Mouse (Mus musculus) hindbrain, embryonic 10.5 days (tissue): ENCODE data around the gene Agbl1. TPM values are rescaled to one million over a fixed set of nuclear protein-coding genes. Genes with fewer than 3 reads are reported as not detected.
"Not testable (repeated sequence)": the region's sequence is repeated elsewhere in the genome, so short reads cannot be mapped to it uniquely, and the experiment has no call there.

Experiments
- DNase-seq: peaks from one replicate; pipeline ENCODE4 v3.0.0-alpha.2; 2017; ENCODE audit warnings: low spot score
- H3K27ac ChIP-seq: fragments of 300-500 bp; sonication (generic); 2 replicates; pipeline ENCODE4 v1.5.1; 2016; ENCODE audit warnings: mild to moderate bottlenecking, moderate library complexity
- H3K27me3 ChIP-seq: fragments of 300-500 bp; sonication (generic); 2 replicates; pipeline ENCODE4 v1.6.1; 2016; ENCODE audit warnings: mild to moderate bottlenecking; ENCODE audit not compliant: poor library complexity, insufficient read depth, severe bottlenecking
- H3K36me3 ChIP-seq: fragments of 300-500 bp; sonication (generic); 2 replicates; pipeline ENCODE4 v1.6.1; 2016; ENCODE audit warnings: mild to moderate bottlenecking, moderate library complexity
- H3K4me1 ChIP-seq: fragments of 300-500 bp; sonication (generic); replicated peaks from 2 replicates; pipeline ENCODE4 v1.6.1; 2016; ENCODE audit warnings: mild to moderate bottlenecking
- H3K4me3 ChIP-seq: fragments of 300-500 bp; sonication (generic); 2 replicates; pipeline ENCODE4 v1.5.1; 2016; ENCODE audit warnings: mild to moderate bottlenecking, moderate library complexity
- H3K9me3 ChIP-seq: fragments of 300-500 bp; sonication (generic); 2 replicates; pipeline ENCODE4 v1.6.1; 2016; ENCODE audit warnings: mild to moderate bottlenecking, moderate library complexity
- WGBS: fragments of 180-500 bp; shearing (Covaris S2); methylation state at CpG from one replicate; pipeline ENCODE4 v1.1.7; 2016; 5-methylcytosine and 5-hydroxymethylcytosine counted together
- polyA plus RNA-seq: library from polyadenylated mRNA; unstranded; fragments of >200 nt; fragmentation: Nextera tagmentation; extraction: Ambion mirVana; gene quantifications from 2 replicates; pipeline ENCODE4 v1.2.1, GENCODE M21; 2016

Gene Agbl1
- polyA plus RNA-seq = 0.09 and 0.20 TPM in 2 replicates

- Histone ChIP-seq H3K27ac (peak within 1 kb of the TSS; percentile 23; the same call in 1 of the 2 replicates), H3K9me3 (no peaks in the 10 kb centered on the region), H3K4me3 (no peak within 1 kb of the TSS), H3K36me3 (no peaks in the 10 kb centered on the region), H3K4me1 (no peaks in the 10 kb centered on the region), H3K27me3 (no peaks in the 10 kb centered on the region)
- WGBS = 56% methylated on average over 7 of the region's 7 CpGs
- DNase-seq = no peak
Observed at GRCm38 (mm10) chr7:76229311-76229937, at the start of gene Agbl1. Gene Agbl1 (plus strand): TSS chr7:76229887.

GRCm38 (mm10) chr7:76185005-76185658, 44.6 kb upstream of the Agbl1 start:
- H3K27me3 ChIP-seq = no peaks in the 10 kb centered on the region
- WGBS = 45% methylated on average over 7 of the region's 7 CpGs
- DNase-seq = peak; percentile 18
- no peaks in the 10 kb centered on the region for H3K36me3 ChIP-seq
- H3K4me3 ChIP-seq = peak overlapping the region; percentile 34
- no peaks in the 10 kb centered on the region for H3K9me3 ChIP-seq
- H3K4me1 ChIP-seq = peaks cover 18% of the 10 kb centered on the region
- H3K27ac ChIP-seq = peak overlapping the region; percentile 77

GRCm38 (mm10) chr7:76185681-76186121, 44.0 kb upstream of the Agbl1 start:
- Histone ChIP-seq H3K4me3 (peak overlapping the region; percentile 34), H3K4me1 (peaks cover 18% of the 10 kb centered on the region), H3K9me3 (no peaks in the 10 kb centered on the region), H3K27me3 (no peaks in the 10 kb centered on the region), H3K27ac (peak overlapping the region; percentile 77), H3K36me3 (no peaks in the 10 kb centered on the region)
- no peak for DNase-seq
- WGBS = 35% methylated on average over 6 of the region's 6 CpGs

GRCm38 (mm10) chr7:76218546-76218945, 11.1 kb upstream of the Agbl1 start:
- Histone ChIP-seq H3K9me3 (no peaks in the 10 kb centered on the region), H3K4me1 (no peaks in the 10 kb centered on the region), H3K27ac (no peak overlapping the region), H3K36me3 (no peaks in the 10 kb centered on the region), H3K4me3 (no peak overlapping the region), H3K27me3 (no peaks in the 10 kb centered on the region)
- DNase-seq = no peak
- 68% methylated on average over 4 of the region's 4 CpGs for WGBS

GRCm38 (mm10) chr7:76219797-76220469, 9.8 kb upstream of the Agbl1 start:
- no peaks in the 10 kb centered on the region for H3K36me3 ChIP-seq
- WGBS = 88% methylated on average over 7 of the region's 7 CpGs
- no peak overlapping the region for H3K4me3 ChIP-seq
- no peaks in the 10 kb centered on the region for H3K9me3 ChIP-seq
- H3K27ac ChIP-seq = no peak overlapping the region
- DNase-seq = no peak
- H3K4me1 ChIP-seq = no peaks in the 10 kb centered on the region
- H3K27me3 ChIP-seq = no peaks in the 10 kb centered on the region

- Histone ChIP-seq H3K4me1 (no peaks in the 10 kb centered on the region), H3K4me3 (no peak overlapping the region), H3K27ac (no peak overlapping the region), H3K36me3 (no peaks in the 10 kb centered on the region), H3K9me3 (no peaks in the 10 kb centered on the region), H3K27me3 (no peaks in the 10 kb centered on the region)
- 89% methylated on average over 2 of the region's 2 CpGs for WGBS
- DNase-seq = no peak
Observed at GRCm38 (mm10) chr7:76222691-76223090, 7.0 kb upstream of the Agbl1 start.

GRCm38 (mm10) chr7:76228881-76229280, 806 bp upstream of the Agbl1 start:
- no peaks in the 10 kb centered on the region for H3K4me1 ChIP-seq
- 58% methylated on average over 2 of the region's 2 CpGs for WGBS
- no peak for DNase-seq
- H3K27me3 ChIP-seq = no peaks in the 10 kb centered on the region
- H3K36me3 ChIP-seq = no peaks in the 10 kb centered on the region
- H3K27ac ChIP-seq = no peak overlapping the region
- no peaks in the 10 kb centered on the region for H3K9me3 ChIP-seq
- no peak overlapping the region for H3K4me3 ChIP-seq

- no peaks in the 10 kb centered on the region for H3K4me1 ChIP-seq
- DNase-seq = no peak
- no peak overlapping the region for H3K27ac ChIP-seq
- no peaks in the 10 kb centered on the region for H3K36me3 ChIP-seq
- H3K9me3 ChIP-seq = no peaks in the 10 kb centered on the region
- H3K27me3 ChIP-seq = no peaks in the 10 kb centered on the region
- 89% methylated on average over 2 of the region's 2 CpGs for WGBS
- no peak overlapping the region for H3K4me3 ChIP-seq
Observed at GRCm38 (mm10) chr7:76234321-76234720, 4.6 kb downstream of the Agbl1 start.

- no peak for DNase-seq
- Histone ChIP-seq H3K36me3 (no peaks in the 10 kb centered on the region), H3K4me1 (no peaks in the 10 kb centered on the region), H3K4me3 (no peak overlapping the region), H3K27ac (no peak overlapping the region), H3K27me3 (no peaks in the 10 kb centered on the region), H3K9me3 (no peaks in the 10 kb centered on the region)
- WGBS = 92% methylated on average over 4 of the region's 4 CpGs
Observed at GRCm38 (mm10) chr7:76237497-76237896, 7.8 kb downstream of the Agbl1 start.

- not testable (repeated sequence) for H3K4me3 ChIP-seq, H3K27me3 ChIP-seq, H3K27ac ChIP-seq, DNase-seq, H3K36me3 ChIP-seq, H3K9me3 ChIP-seq, H3K4me1 ChIP-seq
- 94% methylated on average over 18 of the region's 18 CpGs for WGBS
Observed at GRCm38 (mm10) chr7:76244839-76245238, 15.2 kb downstream of the Agbl1 start.

GRCm38 (mm10) chr7:76275061-76275460, 45.4 kb downstream of the Agbl1 start:
- Histone ChIP-seq H3K27me3 (no peaks in the 10 kb centered on the region), H3K36me3 (no peaks in the 10 kb centered on the region), H3K4me1 (no peaks in the 10 kb centered on the region), H3K4me3 (no peak overlapping the region), H3K27ac (no peak overlapping the region), H3K9me3 (no peaks in the 10 kb centered on the region)
- no peak for DNase-seq

- 59% methylated on average over 2 of the region's 2 CpGs for WGBS
- DNase-seq = no peak
- Histone ChIP-seq H3K9me3 (no peaks in the 10 kb centered on the region), H3K36me3 (no peaks in the 10 kb centered on the region), H3K4me3 (no peak overlapping the region), H3K27ac (no peak overlapping the region), H3K27me3 (no peaks in the 10 kb centered on the region), H3K4me1 (no peaks in the 10 kb centered on the region)
Observed at GRCm38 (mm10) chr7:76282831-76283230, 53.1 kb downstream of the Agbl1 start.

GRCm38 (mm10) chr7:76287531-76287930, 57.8 kb downstream of the Agbl1 start:
- H3K9me3 ChIP-seq = no peaks in the 10 kb centered on the region
- H3K27ac ChIP-seq = no peak overlapping the region
- H3K36me3 ChIP-seq = no peaks in the 10 kb centered on the region
- H3K27me3 ChIP-seq = no peaks in the 10 kb centered on the region
- no peaks in the 10 kb centered on the region for H3K4me1 ChIP-seq
- 89% methylated on average over 3 of the region's 3 CpGs for WGBS
- H3K4me3 ChIP-seq = no peak overlapping the region
- no peak for DNase-seq
